Mouse (Mus musculus) heart, postnatal 0 days (tissue): ENCODE measurements at regions not wholly inside any gene's neighbourhood (a gene's known extent, or its start where the extent isn't known, plus 50 kb on each side); places are given as distances from the start of the nearest gene placed in this dataset.

Source experiments
- CTCF ChIP-seq: IDR thresholded peaks from 2 replicates; pipeline ENCODE4 v1.5.1; 2016; ENCODE audit warnings: antibody characterized with exemption, control low read depth, low read depth
- EP300 ChIP-seq: IDR thresholded peaks from 2 replicates; pipeline ENCODE4 v1.6.1; 2016; ENCODE audit warnings: antibody characterized with exemption, low read depth

DNA sequence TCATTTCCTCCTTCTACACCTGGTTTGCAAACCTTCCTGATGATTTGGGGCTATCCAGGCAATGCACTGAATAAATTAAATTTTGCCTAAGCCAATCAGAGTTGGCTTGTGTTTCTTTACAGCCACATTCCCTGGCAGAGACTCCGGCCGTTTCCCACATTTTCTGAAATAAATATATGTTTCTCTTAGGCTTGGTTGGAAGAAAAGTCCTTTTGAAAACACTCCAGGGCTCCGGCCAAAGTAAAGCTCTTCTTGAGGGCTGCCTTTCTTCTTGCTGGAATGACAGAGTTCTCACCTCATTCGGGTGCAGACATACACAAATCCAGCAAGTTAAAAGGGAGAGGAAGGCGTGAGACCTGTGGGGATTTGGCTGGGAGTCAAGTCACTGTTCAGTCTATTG lies 252.0 kb upstream of the Tbx3 start:
- TF ChIP-seq CTCF (no peak), EP300 (no peak)
